Mouse (Mus musculus): ENCODE results near the gene Depdc5.

- no peak for TF ChIP-seq CTCF (IDR thresholded peaks at IDR 0.05; ENCODE audit: control insufficient read depth, insufficient read depth, insufficient replicate concordance, low read depth, low read length)
- no peak for TF ChIP-seq POLR2A (IDR thresholded peaks at IDR 0.05; ENCODE audit: control insufficient read depth, low read depth, low read length)
Measured at GRCm38 (mm10) chr5:32962581-32962980, 99.1 kb downstream of the Depdc5 start.
